Mouse (Mus musculus) adipocyte (in vitro differentiated cells): ENCODE measurements at regions not wholly inside any gene's neighbourhood (a gene's known extent, or its start where the extent isn't known, plus 50 kb on each side); places are given as distances from the start of the nearest gene placed in this dataset.
A peak's percentile ranks its signal among the peaks of the same experiment; 100 is the strongest.

Source experiments
- DNase-seq: peaks from one replicate; pipeline ENCODE4 v3.0.0-alpha.2; 2016; ENCODE audit warnings: low spot score

- no peak for DNase-seq
These were observed 185.1 kb upstream of the Slc5a7 start for GRCm38 (mm10) chr17:54483901-54484300.

- DNase-seq = no peak
These were observed 141.1 kb upstream of the Slc5a7 start for GRCm38 (mm10) chr17:54439910-54440309.

- DNase-seq = no peak
These were observed 139.6 kb upstream of the Slc5a7 start for GRCm38 (mm10) chr17:54438435-54438834.

DNA sequence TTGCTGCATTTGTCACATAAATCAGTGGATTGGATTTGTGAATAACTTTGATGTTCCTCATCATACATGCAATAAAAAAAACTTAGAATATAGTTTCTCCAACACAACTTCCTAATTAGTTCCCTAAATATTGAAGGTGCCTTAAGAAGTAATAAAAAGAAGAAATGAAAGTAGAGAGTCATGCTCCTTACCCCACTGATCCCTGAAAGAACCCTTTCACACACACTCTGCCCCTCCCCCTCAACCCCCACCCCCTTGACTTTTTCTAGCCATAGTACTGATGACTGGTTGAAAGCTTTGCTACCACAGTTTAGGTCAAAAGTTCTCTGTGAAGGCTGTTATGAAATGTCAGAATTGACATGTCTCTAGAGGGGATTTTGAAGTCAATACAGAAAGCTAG, 131.1 kb upstream of the Slc5a7 start:
- DNase-seq = no peak

DNA sequence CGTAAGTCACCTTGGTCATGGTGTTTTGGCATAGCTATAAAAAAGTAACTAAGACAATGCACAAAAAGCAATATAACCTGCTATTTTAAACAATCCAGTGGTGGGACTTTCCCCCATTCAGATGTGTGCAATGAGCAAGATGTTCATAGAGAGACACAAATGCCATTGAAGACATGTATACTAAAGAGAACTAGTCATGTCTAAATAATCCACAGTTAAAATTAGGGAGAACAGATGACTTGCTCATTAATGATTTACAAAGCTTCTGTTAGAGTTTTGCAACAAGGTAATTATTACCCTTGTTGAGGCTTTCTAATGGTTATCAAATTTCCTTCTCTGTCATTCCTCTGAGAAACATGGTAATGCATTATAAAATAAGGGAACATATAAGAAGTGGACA, 115.4 kb upstream of the Slc5a7 start:
- no peak for DNase-seq

- DNase-seq = no peak
These were observed 97.6 kb upstream of the Slc5a7 start for GRCm38 (mm10) chr17:54396476-54396875.

GRCm38 (mm10) chr17:54377500-54377899, 78.7 kb upstream of the Slc5a7 start:
- DNase-seq = no peak

GRCm38 (mm10) chr17:54368611-54369010, 69.8 kb upstream of the Slc5a7 start:
- no peak for DNase-seq

DNA sequence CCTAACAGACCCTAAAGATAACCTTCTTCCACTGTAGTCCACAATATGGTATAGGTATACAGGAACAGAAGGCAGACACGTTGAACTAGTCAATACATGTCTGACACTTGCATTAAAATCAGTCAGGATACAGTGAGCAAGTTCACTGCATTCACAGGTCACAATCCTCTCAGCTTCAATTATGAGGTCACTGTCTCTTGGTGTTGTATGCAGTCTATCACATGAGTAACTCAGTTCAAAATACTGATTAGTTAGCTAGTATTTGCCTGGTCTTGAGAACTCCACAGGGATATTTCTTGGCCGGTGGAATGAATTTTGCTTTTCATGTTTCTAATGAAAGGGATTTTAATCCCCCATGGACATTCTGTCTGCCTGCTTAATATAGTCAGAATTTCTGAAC, 69.1 kb upstream of the Slc5a7 start:
- DNase-seq = no peak

- no peak for DNase-seq
These were observed 64.2 kb upstream of the Slc5a7 start for GRCm38 (mm10) chr17:54362991-54363390.

- no peak for DNase-seq
These were observed 54.2 kb upstream of the Slc5a7 start for GRCm38 (mm10) chr17:54353063-54353462.

DNA sequence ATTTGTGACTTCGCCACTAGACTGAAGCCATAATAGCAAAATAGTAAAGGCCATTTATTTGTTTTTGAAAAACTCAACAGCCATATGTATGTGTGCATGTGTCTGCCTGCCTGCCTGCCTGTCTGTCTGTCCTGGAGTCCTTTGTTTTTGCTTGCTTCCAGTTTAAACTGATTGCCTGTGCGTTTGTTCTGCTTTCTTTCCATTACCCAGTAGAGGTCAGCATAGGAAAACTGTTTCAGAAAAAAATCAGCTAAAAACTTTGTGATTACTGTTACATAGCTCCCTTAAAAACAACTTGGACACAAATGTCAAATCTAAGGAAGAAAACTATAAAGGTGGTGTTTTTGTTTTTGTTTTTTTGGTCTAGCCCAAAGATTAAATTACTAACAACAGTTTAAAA, 52.0 kb upstream of the Slc5a7 start:
- DNase-seq = peak; percentile 32
